Mouse (Mus musculus) hindbrain, embryonic 10.5 days (tissue): ENCODE data around the gene Lgr4. TPM values are rescaled to one million over a fixed set of nuclear protein-coding genes. Genes with fewer than 3 reads are reported as not detected.

Source experiments
- DNase-seq: peaks from one replicate; pipeline ENCODE4 v3.0.0-alpha.2; 2017; ENCODE audit warnings: low spot score
- H3K27ac ChIP-seq: fragments of 300-500 bp; sonication (generic); 2 replicates; pipeline ENCODE4 v1.5.1; 2016; ENCODE audit warnings: mild to moderate bottlenecking, moderate library complexity
- H3K27me3 ChIP-seq: fragments of 300-500 bp; sonication (generic); 2 replicates; pipeline ENCODE4 v1.6.1; 2016; ENCODE audit warnings: mild to moderate bottlenecking; ENCODE audit not compliant: poor library complexity, insufficient read depth, severe bottlenecking
- H3K36me3 ChIP-seq: fragments of 300-500 bp; sonication (generic); 2 replicates; pipeline ENCODE4 v1.6.1; 2016; ENCODE audit warnings: mild to moderate bottlenecking, moderate library complexity
- H3K4me1 ChIP-seq: fragments of 300-500 bp; sonication (generic); replicated peaks from 2 replicates; pipeline ENCODE4 v1.6.1; 2016; ENCODE audit warnings: mild to moderate bottlenecking
- H3K4me3 ChIP-seq: fragments of 300-500 bp; sonication (generic); 2 replicates; pipeline ENCODE4 v1.5.1; 2016; ENCODE audit warnings: mild to moderate bottlenecking, moderate library complexity
- H3K9me3 ChIP-seq: fragments of 300-500 bp; sonication (generic); 2 replicates; pipeline ENCODE4 v1.6.1; 2016; ENCODE audit warnings: mild to moderate bottlenecking, moderate library complexity
- WGBS: fragments of 180-500 bp; shearing (Covaris S2); methylation state at CpG from one replicate; pipeline ENCODE4 v1.1.7; 2016; 5-methylcytosine and 5-hydroxymethylcytosine counted together
- polyA plus RNA-seq: library from polyadenylated mRNA; unstranded; fragments of >200 nt; fragmentation: Nextera tagmentation; extraction: Ambion mirVana; gene quantifications from 2 replicates; pipeline ENCODE4 v1.2.1, GENCODE M21; 2016

The Lgr4 gene
- polyA plus RNA-seq, 1 experiment from 2014 or later = 13.0 TPM

- WGBS = 50% methylated on average over 11 of the region's 11 CpGs
- Histone ChIP-seq H3K27me3 (no peaks in the 10 kb centered on the region), H3K9me3 (no peaks in the 10 kb centered on the region), H3K36me3 (no peaks in the 10 kb centered on the region), H3K4me1 (peaks cover 47% of the 10 kb centered on the region), H3K27ac (no peak overlapping the region), H3K4me3 (no peak overlapping the region)
- no peak for DNase-seq
Observed at GRCm38 (mm10) chr2:109992448-109993073, 75.1 kb downstream of the Lgr4 start.

DNA sequence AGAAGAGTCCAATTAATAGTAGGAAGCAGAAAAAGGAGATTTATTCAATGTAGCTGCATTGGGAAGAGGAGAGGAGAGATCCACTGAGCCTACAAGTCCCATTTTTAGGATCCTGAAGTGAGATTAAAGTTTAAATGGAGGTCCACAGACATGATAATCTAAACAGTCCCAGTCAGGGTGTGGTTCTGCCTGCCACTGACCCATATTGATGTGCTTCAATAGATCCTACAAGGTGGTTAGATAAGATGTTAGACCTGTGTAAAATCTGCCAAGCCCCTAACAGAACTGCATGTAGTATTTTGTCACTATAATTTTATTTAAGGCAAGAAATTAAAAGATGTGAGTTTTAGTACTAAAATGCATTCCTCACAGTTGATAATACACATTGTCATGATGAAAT lies 76.0 kb downstream of the Lgr4 start:
- no peaks in the 10 kb centered on the region for H3K27me3 ChIP-seq
- no peak overlapping the region for H3K27ac ChIP-seq
- no peak overlapping the region for H3K4me3 ChIP-seq
- no peaks in the 10 kb centered on the region for H3K36me3 ChIP-seq
- no peak for DNase-seq
- peaks cover 38% of the 10 kb centered on the region for H3K4me1 ChIP-seq
- H3K9me3 ChIP-seq = no peaks in the 10 kb centered on the region

- H3K4me3 ChIP-seq = no peak overlapping the region
- H3K27ac ChIP-seq = no peak overlapping the region
- H3K9me3 ChIP-seq = no peaks in the 10 kb centered on the region
- H3K36me3 ChIP-seq = peaks cover 12% of the 10 kb centered on the region
- 88% methylated on average over 2 of the region's 2 CpGs for WGBS
- no peak for DNase-seq
- H3K4me1 ChIP-seq = peaks cover 22% of the 10 kb centered on the region
- H3K27me3 ChIP-seq = no peaks in the 10 kb centered on the region
Observed at GRCm38 (mm10) chr2:109995061-109995460, 77.6 kb downstream of the Lgr4 start.

GRCm38 (mm10) chr2:109996411-109996810 lies 79.0 kb downstream of the Lgr4 start:
- peaks cover 21% of the 10 kb centered on the region for H3K36me3 ChIP-seq
- H3K4me1 ChIP-seq = peaks cover 13% of the 10 kb centered on the region; the same call in 1 of the 2 replicates
- no peaks in the 10 kb centered on the region for H3K9me3 ChIP-seq
- H3K27ac ChIP-seq = no peak overlapping the region
- no peaks in the 10 kb centered on the region for H3K27me3 ChIP-seq
- DNase-seq = no peak
- no peak overlapping the region for H3K4me3 ChIP-seq
- 72% methylated on average over 12 of the region's 12 CpGs for WGBS

GRCm38 (mm10) chr2:110004668-110005067 lies 87.2 kb downstream of the Lgr4 start:
- Histone ChIP-seq H3K4me3 (no peak overlapping the region), H3K4me1 (no peaks in the 10 kb centered on the region), H3K9me3 (no peaks in the 10 kb centered on the region), H3K36me3 (peaks cover 76% of the 10 kb centered on the region), H3K27me3 (no peaks in the 10 kb centered on the region), H3K27ac (no peak overlapping the region)
- DNase-seq = no peak
- 92% methylated on average over 1 of the region's 1 CpGs for WGBS

GRCm38 (mm10) chr2:110005164-110005563 lies 87.7 kb downstream of the Lgr4 start:
- Histone ChIP-seq H3K27ac (no peak overlapping the region), H3K4me1 (no peaks in the 10 kb centered on the region), H3K4me3 (no peak overlapping the region), H3K27me3 (no peaks in the 10 kb centered on the region), H3K9me3 (no peaks in the 10 kb centered on the region), H3K36me3 (peaks cover 73% of the 10 kb centered on the region)
- 84% methylated on average over 3 of the region's 3 CpGs for WGBS
- DNase-seq = no peak

GRCm38 (mm10) chr2:110005596-110006239 lies 88.3 kb downstream of the Lgr4 start:
- 85% methylated on average over 3 of the region's 3 CpGs for WGBS
- H3K9me3 ChIP-seq = no peaks in the 10 kb centered on the region
- no peak for DNase-seq
- H3K4me3 ChIP-seq = no peak overlapping the region
- H3K4me1 ChIP-seq = no peaks in the 10 kb centered on the region
- no peaks in the 10 kb centered on the region for H3K27me3 ChIP-seq
- peaks cover 69% of the 10 kb centered on the region for H3K36me3 ChIP-seq
- H3K27ac ChIP-seq = no peak overlapping the region

DNA sequence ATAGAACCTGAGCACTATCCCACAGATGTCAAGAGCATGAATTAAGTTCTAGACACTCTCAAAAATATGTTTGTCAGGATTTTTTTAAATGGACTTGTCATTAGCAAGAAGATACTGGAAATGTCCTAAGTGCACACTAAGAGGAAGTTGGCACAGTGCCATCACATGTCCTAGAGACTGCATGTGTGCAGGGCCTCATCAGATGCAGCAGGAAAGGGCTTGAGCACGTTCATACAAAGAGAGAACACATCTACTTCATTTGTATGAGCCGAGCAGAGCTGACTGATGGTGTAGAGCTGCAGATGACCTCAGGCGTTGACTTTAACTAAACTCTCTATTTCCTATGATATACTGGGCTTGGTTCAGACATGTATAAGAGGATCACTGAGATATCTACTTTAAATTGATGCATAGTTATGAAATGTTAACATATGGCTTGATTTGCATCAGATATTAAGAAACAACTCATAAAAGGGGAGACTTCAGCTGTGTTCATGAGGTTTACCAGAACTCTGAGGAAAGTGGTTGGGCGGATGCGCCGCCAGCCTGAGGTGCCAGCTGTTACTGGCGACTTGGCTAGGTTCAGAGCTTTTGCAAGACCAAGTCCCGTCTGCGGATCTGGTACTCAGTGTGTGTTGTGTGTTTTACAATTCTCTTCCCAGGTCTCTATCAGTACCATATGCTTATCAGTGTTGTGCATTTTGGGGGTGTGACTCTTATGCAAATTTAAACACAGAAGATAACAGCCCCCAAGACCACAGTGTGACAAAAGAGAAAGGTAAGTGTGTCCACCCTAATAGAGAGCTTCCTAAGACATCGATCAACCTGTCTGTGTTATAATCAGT lies 90.2 kb downstream of the Lgr4 start:
- no peak overlapping the region for H3K27ac ChIP-seq
- no peak overlapping the region for H3K4me3 ChIP-seq
- no peaks in the 10 kb centered on the region for H3K4me1 ChIP-seq
- no peaks in the 10 kb centered on the region for H3K27me3 ChIP-seq
- DNase-seq = no peak
- 94% methylated on average over 10 of the region's 10 CpGs for WGBS
- peaks cover 69% of the 10 kb centered on the region for H3K36me3 ChIP-seq
- H3K9me3 ChIP-seq = no peaks in the 10 kb centered on the region

DNA sequence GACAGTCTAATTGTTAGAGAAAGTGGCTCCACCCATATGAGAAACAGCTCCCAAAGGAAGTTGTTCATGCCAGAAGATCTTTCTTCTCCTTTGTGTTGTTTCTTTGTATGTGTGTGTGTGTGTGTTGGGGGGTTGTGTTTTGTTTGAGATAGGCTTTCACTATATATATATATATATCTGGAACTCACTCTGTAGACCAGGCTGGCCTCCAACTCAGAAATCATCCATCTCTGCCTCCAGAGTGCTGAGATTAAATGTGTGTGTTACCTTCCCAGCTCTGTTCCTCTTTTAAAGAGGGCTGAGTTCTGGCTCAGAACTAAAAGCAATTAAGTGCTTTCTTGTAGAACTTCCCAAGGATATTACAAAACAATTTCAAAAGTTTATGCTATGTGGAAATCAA lies 92.0 kb downstream of the Lgr4 start:
- no peaks in the 10 kb centered on the region for H3K27me3 ChIP-seq
- H3K36me3 ChIP-seq = peaks cover 68% of the 10 kb centered on the region
- no peaks in the 10 kb centered on the region for H3K4me1 ChIP-seq
- no peak for DNase-seq
- H3K9me3 ChIP-seq = no peaks in the 10 kb centered on the region
- H3K4me3 ChIP-seq = no peak overlapping the region
- no peak overlapping the region for H3K27ac ChIP-seq

- Histone ChIP-seq H3K36me3 (peaks cover 43% of the 10 kb centered on the region), H3K27me3 (no peaks in the 10 kb centered on the region), H3K27ac (no peak overlapping the region), H3K9me3 (no peaks in the 10 kb centered on the region), H3K4me3 (no peak overlapping the region), H3K4me1 (peaks cover 6% of the 10 kb centered on the region; the same call in 1 of the 2 replicates)
- DNase-seq = no peak
- 89% methylated on average over 13 of the region's 13 CpGs for WGBS
Observed at GRCm38 (mm10) chr2:110012184-110012725, 94.8 kb downstream of the Lgr4 start.

GRCm38 (mm10) chr2:110017087-110017486 lies 99.6 kb downstream of the Lgr4 start:
- H3K27ac ChIP-seq = peak overlapping the region; percentile 98
- no peaks in the 10 kb centered on the region for H3K27me3 ChIP-seq
- H3K4me1 ChIP-seq = peaks cover 28% of the 10 kb centered on the region
- H3K36me3 ChIP-seq = peaks cover 31% of the 10 kb centered on the region
- no peaks in the 10 kb centered on the region for H3K9me3 ChIP-seq
- 53% methylated on average over 7 of the region's 7 CpGs for whole genome bisulfite sequencing
- no peak for DNase-seq
- peak overlapping the region; percentile 86 for H3K4me3 ChIP-seq

DNA sequence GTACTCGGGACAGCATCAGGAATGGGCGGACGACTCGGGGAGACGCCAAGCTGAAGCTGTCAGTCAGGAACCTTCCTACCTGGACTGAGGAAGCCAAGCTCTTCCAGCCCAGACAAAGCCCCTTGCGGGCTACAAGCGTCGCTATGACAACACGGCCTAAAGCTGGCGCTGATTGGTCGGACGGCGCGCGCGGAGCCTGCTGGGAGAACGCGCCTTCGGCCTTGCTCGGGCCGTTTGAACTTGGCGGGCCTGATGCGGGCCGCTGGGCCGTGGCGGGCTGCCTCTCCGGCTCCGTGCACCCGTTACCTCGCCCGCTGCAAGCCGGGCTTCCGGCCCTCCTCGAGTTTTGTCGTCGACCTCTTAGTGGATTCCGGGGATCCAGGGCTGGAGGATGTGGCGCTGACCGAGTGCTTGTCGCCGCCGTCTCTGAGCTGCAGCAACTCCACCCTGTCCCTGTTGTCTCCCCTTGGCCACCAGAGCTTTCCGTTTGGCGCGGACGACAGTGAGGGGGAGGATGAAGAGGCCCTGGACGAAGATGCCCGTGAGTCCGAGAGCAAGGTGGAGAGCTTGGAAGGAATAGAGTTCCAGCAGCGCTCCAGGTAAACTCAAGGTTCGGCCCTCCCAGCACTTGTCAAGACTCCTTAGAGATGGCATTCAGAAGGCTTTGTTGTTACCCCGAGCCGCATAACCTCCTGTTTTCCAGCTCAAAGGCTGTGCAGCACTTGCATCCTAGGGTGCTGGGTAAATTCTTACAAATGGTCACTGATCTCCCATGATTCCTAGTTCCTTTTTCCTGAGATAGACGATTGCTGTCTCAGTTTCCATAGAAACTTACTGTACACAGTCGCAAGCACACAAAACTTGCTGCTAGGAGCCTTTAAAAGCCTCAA lies 100.4 kb downstream of the Lgr4 start, which contains the start of gene Ccdc34:
TSS of gene Ccdc34 (plus strand) at position 202 of the 890 bp plus-strand sequence.
- no peaks in the 10 kb centered on the region for H3K27me3 ChIP-seq
- H3K9me3 ChIP-seq = no peaks in the 10 kb centered on the region
- peak; percentile 94 for DNase-seq
- H3K4me1 ChIP-seq = peaks cover 28% of the 10 kb centered on the region
- peak within 1 kb of the TSS; percentile 98 for H3K27ac ChIP-seq
- under 1% methylated on average over 55 of the region's 55 CpGs for WGBS
- H3K36me3 ChIP-seq = peaks cover 33% of the 10 kb centered on the region
- H3K4me3 ChIP-seq = peak within 1 kb of the TSS; percentile 86
